Mouse (Mus musculus): ENCODE measurements around the gene Plppr3. TPM values are rescaled to one million over a fixed set of nuclear protein-coding genes. Genes with fewer than 3 reads are reported as not detected.
A peak's percentile ranks its signal among the peaks of the same experiment; 100 is the strongest.

The Plppr3 gene
- polyA plus RNA-seq, 1 experiment from 2014 or later, result 6.2 TPM

GRCm38 (mm10) chr10:79907415-79907814 is 33.0 kb upstream of the Plppr3 start:
- Histone ChIP-seq H3K27me3 (replicated peaks; ENCODE audit: control insufficient read depth, insufficient read depth, low read length) (no peaks in the 10 kb centered on the region), H3K36me3 (ENCODE audit: control insufficient read depth, insufficient read depth) (peaks cover 42% of the 10 kb centered on the region), H3K9me3 (ENCODE audit: control insufficient read depth) (no peaks in the 10 kb centered on the region), H3K4me1 (replicated peaks; ENCODE audit: control insufficient read depth, insufficient read depth, low read length) (no peaks in the 10 kb centered on the region), H3K4me3 (ENCODE audit: low read depth, low read length) (no peak overlapping the region), H3K9ac (ENCODE audit: low read depth, low read length) (no peak overlapping the region), H3K4me2 (replicated peaks; ENCODE audit: low read depth) (no peak overlapping the region), H3K27ac (ENCODE audit: low read depth, low read length) (no peak overlapping the region)
- no peak for TF ChIP-seq CTCF (IDR thresholded peaks at IDR 0.05; ENCODE audit: low read depth)
- 89% methylated on average over 10 of the region's 10 CpGs for WGBS
- ATAC-seq, result no peak

GRCm38 (mm10) chr10:79906712-79907111 is 32.3 kb upstream of the Plppr3 start:
- no peak for TF ChIP-seq CTCF (IDR thresholded peaks at IDR 0.05; ENCODE audit: low read depth)
- H3K4me2 ChIP-seq (replicated peaks; ENCODE audit: low read depth), result no peak overlapping the region
- no peak overlapping the region for H3K4me3 ChIP-seq (ENCODE audit: low read depth, low read length)
- peaks cover 42% of the 10 kb centered on the region for H3K36me3 ChIP-seq (ENCODE audit: control insufficient read depth, insufficient read depth)
- H3K27me3 ChIP-seq (replicated peaks; ENCODE audit: control insufficient read depth, insufficient read depth, low read length), result no peaks in the 10 kb centered on the region
- no peaks in the 10 kb centered on the region for H3K4me1 ChIP-seq (replicated peaks; ENCODE audit: control insufficient read depth, insufficient read depth, low read length)
- no peak overlapping the region for H3K9ac ChIP-seq (ENCODE audit: low read depth, low read length)
- no peak for ATAC-seq
- no peaks in the 10 kb centered on the region for H3K9me3 ChIP-seq (ENCODE audit: control insufficient read depth)
- H3K27ac ChIP-seq (ENCODE audit: low read depth, low read length), result no peak overlapping the region
- WGBS, result 93% methylated on average over 9 of the region's 9 CpGs

- H3K9me3 ChIP-seq (ENCODE audit: control insufficient read depth), result no peaks in the 10 kb centered on the region
- H3K4me3 ChIP-seq (ENCODE audit: low read depth, low read length), result no peak overlapping the region
- H3K36me3 ChIP-seq (ENCODE audit: control insufficient read depth, insufficient read depth), result peaks cover 54% of the 10 kb centered on the region
- TF ChIP-seq CTCF (IDR thresholded peaks at IDR 0.05; ENCODE audit: low read depth), result peak; percentile 55
- H3K27ac ChIP-seq (ENCODE audit: low read depth, low read length), result no peak overlapping the region; the same call in 1 of the 2 replicates
- H3K4me1 ChIP-seq (replicated peaks; ENCODE audit: control insufficient read depth, insufficient read depth, low read length), result no peaks in the 10 kb centered on the region
- no peaks in the 10 kb centered on the region for H3K27me3 ChIP-seq (replicated peaks; ENCODE audit: control insufficient read depth, insufficient read depth, low read length)
- 69% methylated on average over 2 of the region's 2 CpGs for WGBS
- no peak overlapping the region for H3K4me2 ChIP-seq (replicated peaks; ENCODE audit: low read depth)
- H3K9ac ChIP-seq (ENCODE audit: low read depth, low read length), result no peak overlapping the region
- ATAC-seq, result no peak
Measured at GRCm38 (mm10) chr10:79900951-79901410, 26.5 kb upstream of the Plppr3 start.

- Histone ChIP-seq H3K36me3 (ENCODE audit: control insufficient read depth, insufficient read depth) (peaks cover 39% of the 10 kb centered on the region; the same call in 1 of the 2 replicates), H3K9ac (ENCODE audit: low read depth, low read length) (no peak overlapping the region), H3K4me1 (replicated peaks; ENCODE audit: control insufficient read depth, insufficient read depth, low read length) (no peaks in the 10 kb centered on the region), H3K27me3 (replicated peaks; ENCODE audit: control insufficient read depth, insufficient read depth, low read length) (no peaks in the 10 kb centered on the region), H3K4me3 (ENCODE audit: low read depth, low read length) (no peak overlapping the region), H3K27ac (ENCODE audit: low read depth, low read length) (no peak overlapping the region), H3K4me2 (replicated peaks; ENCODE audit: low read depth) (no peak overlapping the region), H3K9me3 (ENCODE audit: control insufficient read depth) (no peaks in the 10 kb centered on the region)
- no peak for TF ChIP-seq CTCF (IDR thresholded peaks at IDR 0.05; ENCODE audit: low read depth)
- ATAC-seq, result peak; percentile 55
- WGBS, result 41% methylated on average over 20 of the region's 20 CpGs
Measured at GRCm38 (mm10) chr10:79897316-79898245, 23.1 kb upstream of the Plppr3 start.

GRCm38 (mm10) chr10:79896814-79897213 is 22.4 kb upstream of the Plppr3 start:
- Histone ChIP-seq H3K4me2 (replicated peaks; ENCODE audit: low read depth) (no peak overlapping the region), H3K9ac (ENCODE audit: low read depth, low read length) (no peak overlapping the region), H3K27ac (ENCODE audit: low read depth, low read length) (no peak overlapping the region), H3K4me3 (ENCODE audit: low read depth, low read length) (no peak overlapping the region), H3K4me1 (replicated peaks; ENCODE audit: control insufficient read depth, insufficient read depth, low read length) (no peaks in the 10 kb centered on the region), H3K36me3 (ENCODE audit: control insufficient read depth, insufficient read depth) (peaks cover 39% of the 10 kb centered on the region; the same call in 1 of the 2 replicates), H3K27me3 (replicated peaks; ENCODE audit: control insufficient read depth, insufficient read depth, low read length) (no peaks in the 10 kb centered on the region), H3K9me3 (ENCODE audit: control insufficient read depth) (no peaks in the 10 kb centered on the region)
- no peak for TF ChIP-seq CTCF (IDR thresholded peaks at IDR 0.05; ENCODE audit: low read depth)
- WGBS, result 86% methylated on average over 13 of the region's 13 CpGs
- 0 out of 2 replicates have a peak, but pooled peaks have one; percentile 7 for ATAC-seq

- H3K27ac ChIP-seq (ENCODE audit: low read depth, low read length), result no peak overlapping the region
- no peaks in the 10 kb centered on the region for H3K27me3 ChIP-seq (replicated peaks; ENCODE audit: control insufficient read depth, insufficient read depth, low read length)
- no peak overlapping the region for H3K4me2 ChIP-seq (replicated peaks; ENCODE audit: low read depth)
- no peak for TF ChIP-seq CTCF (IDR thresholded peaks at IDR 0.05; ENCODE audit: low read depth)
- WGBS, result 91% methylated on average over 16 of the region's 16 CpGs
- H3K36me3 ChIP-seq (ENCODE audit: control insufficient read depth, insufficient read depth), result peaks cover 39% of the 10 kb centered on the region; the same call in 1 of the 2 replicates
- no peaks in the 10 kb centered on the region for H3K9me3 ChIP-seq (ENCODE audit: control insufficient read depth)
- no peak for ATAC-seq
- H3K4me3 ChIP-seq (ENCODE audit: low read depth, low read length), result no peak overlapping the region
- H3K9ac ChIP-seq (ENCODE audit: low read depth, low read length), result no peak overlapping the region
- no peaks in the 10 kb centered on the region for H3K4me1 ChIP-seq (replicated peaks; ENCODE audit: control insufficient read depth, insufficient read depth, low read length)
Measured at GRCm38 (mm10) chr10:79896306-79896705, 21.9 kb upstream of the Plppr3 start.

All from intestine, postnatal 0 days (tissue).